Mouse (Mus musculus) cortical plate, adult 2 months (tissue): ENCODE data around the gene Rims3. TPM values are rescaled to one million over a fixed set of nuclear protein-coding genes. Genes with fewer than 3 reads are reported as not detected.

Experiments used
- H3K27ac ChIP-seq: fragments of 200-500 bp; 2 replicates; pipeline ENCODE4 v1.5.1; 2012; ENCODE audit warnings: low read length, control low read depth, inconsistent platforms; ENCODE audit not compliant: insufficient read depth
- H3K4me1 ChIP-seq: fragments of 200-500 bp; 2 replicates; pipeline ENCODE4 v1.6.1; 2011; ENCODE audit warnings: low read length; ENCODE audit not compliant: control insufficient read depth, insufficient read depth
- H3K4me3 ChIP-seq: fragments of 200-500 bp; 2 replicates; pipeline ENCODE4 v1.5.1; 2011; ENCODE audit warnings: mild to moderate bottlenecking, low read length, control low read depth; ENCODE audit not compliant: insufficient read depth
- CTCF ChIP-seq: fragments of 200-500 bp; IDR thresholded peaks from 2 replicates; pipeline ENCODE4 v1.5.1; 2011; ENCODE audit warnings: mild to moderate bottlenecking, control low read depth, low read length; ENCODE audit not compliant: insufficient read depth; ENCODE audit errors: extremely low read depth
- POLR2A ChIP-seq: fragments of 200-500 bp; IDR thresholded peaks from 2 replicates; pipeline ENCODE4 v1.6.1; 2011; ENCODE audit warnings: mild to moderate bottlenecking, low read length, control low read depth; ENCODE audit not compliant: insufficient read depth; ENCODE audit errors: extremely low read depth
- polyA plus RNA-seq: library from polyadenylated mRNA; depleted of rRNA; stranded (reverse); fragments of >200 nt; gene quantifications from 2 replicates; pipeline ENCODE4 v1.2.3, GENCODE M21; 2012

Gene Rims3
- polyA plus RNA-seq, 1 experiment, result 95.7 TPM

- H3K4me3 ChIP-seq, result no peak overlapping the region
- no peak overlapping the region for H3K27ac ChIP-seq
- TF ChIP-seq CTCF (no peak), POLR2A (no peak)
- H3K4me1 ChIP-seq, result peaks cover 2% of the 10 kb centered on the region; the same call in 1 of the 2 replicates
Observed at GRCm38 (mm10) chr4:120819871-120820270, 34.7 kb upstream of the Rims3 start.

GRCm38 (mm10) chr4:120822191-120822911 is 32.3 kb upstream of the Rims3 start:
- H3K4me1 ChIP-seq, result peaks cover 2% of the 10 kb centered on the region; the same call in 1 of the 2 replicates
- TF ChIP-seq POLR2A, result no peak
- TF ChIP-seq CTCF, result no peak
- no peak overlapping the region for H3K27ac ChIP-seq
- no peak overlapping the region for H3K4me3 ChIP-seq

DNA sequence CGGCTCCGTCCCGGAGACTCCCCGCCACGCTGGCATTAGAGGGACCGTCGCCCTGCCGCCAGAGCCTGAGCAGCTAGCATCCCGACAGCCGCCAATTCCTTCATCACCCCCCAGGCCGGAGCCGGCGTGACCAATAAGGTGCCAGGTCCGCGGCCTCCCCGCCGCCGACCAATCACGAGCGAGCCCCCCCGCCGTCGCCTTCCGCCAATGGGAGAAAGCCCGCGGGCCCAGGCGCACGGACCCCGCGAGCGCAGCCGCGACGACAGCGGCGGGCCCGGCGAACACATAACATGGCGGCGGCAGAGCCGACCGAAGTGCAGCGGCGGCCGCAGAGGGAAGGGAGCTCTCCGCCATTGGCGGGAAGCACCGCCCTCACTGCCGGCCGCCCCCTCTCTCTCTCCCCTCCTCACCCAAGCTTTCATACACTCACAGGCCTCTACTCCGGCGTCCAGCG is 29.5 kb upstream of the Rims3 start:
- peaks cover 2% of the 10 kb centered on the region; the same call in 1 of the 2 replicates for H3K4me1 ChIP-seq
- no peak for TF ChIP-seq CTCF
- TF ChIP-seq POLR2A, result peak; percentile 54; the same call in 1 of the 2 replicates
- peak overlapping the region; percentile 75 for H3K4me3 ChIP-seq
- H3K27ac ChIP-seq, result peak overlapping the region; percentile 99

DNA sequence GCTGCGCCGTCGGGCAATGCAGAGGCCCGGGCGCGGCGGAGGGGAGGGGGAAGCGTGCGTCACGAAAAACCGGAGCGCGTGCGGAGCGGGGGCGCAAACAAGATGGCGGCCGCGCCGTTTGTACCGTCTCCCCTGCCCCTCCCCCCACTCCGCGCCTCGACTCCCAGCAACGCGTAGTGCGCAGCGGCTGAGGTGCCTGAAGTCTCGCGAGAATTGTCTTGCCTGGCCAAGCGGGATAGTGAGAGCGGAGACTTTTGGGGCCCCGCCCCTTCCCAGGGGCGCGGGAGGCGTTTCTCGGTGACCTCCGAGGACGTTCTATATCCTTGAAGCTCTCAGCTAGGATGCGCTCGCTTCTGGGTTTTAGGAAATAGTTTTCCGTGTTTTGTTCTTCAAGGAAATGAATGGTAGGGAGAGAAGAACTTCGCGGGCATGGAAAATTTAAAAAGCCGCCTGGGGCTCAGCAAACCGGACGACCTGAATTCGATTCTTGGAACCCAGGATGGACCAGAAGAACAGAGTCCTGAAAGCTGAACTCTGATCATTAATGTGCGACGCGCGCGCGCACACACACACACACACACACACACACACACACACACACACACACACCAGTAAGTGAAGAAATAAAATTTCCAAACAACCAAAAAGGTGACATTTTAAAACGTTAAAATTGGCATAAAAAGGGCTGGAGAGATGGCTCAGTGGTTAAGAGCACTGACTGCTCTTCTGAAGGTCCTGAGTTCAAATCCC is 28.9 kb upstream of the Rims3 start:
- Histone ChIP-seq H3K4me3 (peak overlapping the region; percentile 75), H3K27ac (peak overlapping the region; percentile 99), H3K4me1 (peaks cover 2% of the 10 kb centered on the region; the same call in 1 of the 2 replicates)
- TF ChIP-seq CTCF (no peak), POLR2A (0 out of 2 replicates have a peak, but pooled peaks have one; percentile 57)

- TF ChIP-seq POLR2A (no peak), CTCF (no peak)
- Histone ChIP-seq H3K4me3 (no peak overlapping the region; the same call in 1 of the 2 replicates), H3K4me1 (peaks cover 2% of the 10 kb centered on the region; the same call in 1 of the 2 replicates), H3K27ac (no peak overlapping the region)
Observed at GRCm38 (mm10) chr4:120826418-120826817, 28.2 kb upstream of the Rims3 start.

- no peaks in the 10 kb centered on the region for H3K4me1 ChIP-seq
Observed at GRCm38 (mm10) chr4:120830767-120831166, 23.8 kb upstream of the Rims3 start.

DNA sequence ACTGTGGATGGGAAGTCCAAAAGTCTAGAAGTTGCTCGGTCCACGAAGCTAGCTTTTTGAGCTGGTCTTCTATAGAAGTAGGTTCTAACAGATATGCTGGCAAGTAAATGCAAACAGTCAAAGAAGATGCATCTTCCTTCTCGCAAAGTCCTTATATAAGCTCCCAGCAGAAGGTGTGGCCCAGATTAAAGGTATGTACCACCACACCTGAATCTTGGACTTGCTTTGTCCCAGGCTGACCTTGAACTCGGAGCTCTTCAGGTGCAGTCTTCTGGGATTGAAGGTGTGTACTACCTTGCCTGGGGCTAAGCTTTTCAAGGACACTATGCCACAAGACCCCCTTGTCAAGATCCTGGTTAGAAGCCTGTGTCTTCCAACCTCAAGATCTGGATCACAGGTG is 23.1 kb upstream of the Rims3 start, which contains the start of gene Nfyc:
TSS of gene Nfyc (minus strand) at position 101 of the 400 bp plus-strand sequence.
- Histone ChIP-seq H3K4me3 (no peak within 1 kb of the TSS), H3K27ac (no peak within 1 kb of the TSS), H3K4me1 (no peaks in the 10 kb centered on the region)
- TF ChIP-seq CTCF (no peak), POLR2A (no peak)

More at GRCm38 (mm10) chr4:120830767-120831166, 23.8 kb upstream of the Rims3 start:
- TF ChIP-seq CTCF, result no peak
- no peak for TF ChIP-seq POLR2A
- H3K27ac ChIP-seq, result no peak overlapping the region
- no peak overlapping the region for H3K4me3 ChIP-seq

DNA sequence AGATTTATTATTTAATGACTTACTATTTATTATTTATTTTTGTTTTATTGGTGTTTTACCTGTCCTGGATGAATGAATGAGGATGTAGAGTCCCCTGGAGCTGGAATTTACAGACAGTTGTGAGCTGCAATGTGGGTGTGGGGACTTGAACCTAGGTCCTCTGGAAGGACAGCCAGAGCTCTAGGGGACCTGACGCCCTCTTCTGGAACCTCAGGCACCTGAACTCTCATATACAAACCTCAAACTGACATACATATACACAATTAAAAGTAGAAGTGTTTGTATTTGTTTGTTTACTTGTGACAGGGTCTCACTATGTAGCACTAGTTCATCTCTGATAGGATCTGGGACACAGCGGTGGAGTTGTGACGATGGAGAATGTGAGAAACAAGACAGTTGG is 13.3 kb upstream of the Rims3 start:
- no peak overlapping the region for H3K27ac ChIP-seq
- TF ChIP-seq POLR2A, result no peak
- no peak for TF ChIP-seq CTCF
- H3K4me3 ChIP-seq, result no peak overlapping the region
- no peaks in the 10 kb centered on the region for H3K4me1 ChIP-seq

DNA sequence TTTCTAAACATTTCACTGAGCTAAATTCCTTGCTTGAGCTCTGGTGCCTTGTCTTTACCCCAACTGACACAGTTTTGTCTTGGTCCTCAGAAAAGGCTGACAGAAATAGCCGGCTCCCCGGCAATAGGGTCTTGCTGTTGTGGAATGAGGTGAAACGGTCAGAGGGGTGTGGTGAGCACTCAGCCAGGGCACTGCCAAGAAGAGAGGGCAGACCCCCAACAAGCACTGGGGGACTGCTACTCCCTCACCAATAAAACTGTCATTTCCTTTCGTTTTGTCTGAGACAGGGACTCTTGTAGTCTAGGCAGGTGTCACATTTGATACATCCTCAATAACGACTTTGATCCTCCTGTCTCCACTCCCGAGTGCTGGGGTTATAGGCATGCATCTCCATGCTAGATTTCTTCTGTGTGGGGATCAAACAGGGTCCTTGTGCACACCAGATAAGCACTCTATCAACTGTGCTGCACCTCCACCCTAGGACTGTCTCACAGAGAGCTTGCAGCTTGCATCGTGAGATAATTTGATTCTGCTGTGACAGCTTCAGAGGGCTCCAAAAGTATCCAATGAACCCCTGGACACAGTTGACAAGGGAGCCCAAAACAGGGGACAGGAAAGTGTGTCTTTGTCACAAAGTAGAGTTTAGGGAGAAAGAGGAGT is 10.1 kb upstream of the Rims3 start:
- Histone ChIP-seq H3K4me3 (no peak overlapping the region), H3K4me1 (0 out of 2 replicates have a peak, but pooled peaks cover 2% of the 10 kb centered on the region), H3K27ac (no peak overlapping the region)
- TF ChIP-seq POLR2A, result no peak
- no peak for TF ChIP-seq CTCF
